Mouse (Mus musculus): ENCODE results near the gene Plekhj1.

Gene Plekhj1

DNA sequence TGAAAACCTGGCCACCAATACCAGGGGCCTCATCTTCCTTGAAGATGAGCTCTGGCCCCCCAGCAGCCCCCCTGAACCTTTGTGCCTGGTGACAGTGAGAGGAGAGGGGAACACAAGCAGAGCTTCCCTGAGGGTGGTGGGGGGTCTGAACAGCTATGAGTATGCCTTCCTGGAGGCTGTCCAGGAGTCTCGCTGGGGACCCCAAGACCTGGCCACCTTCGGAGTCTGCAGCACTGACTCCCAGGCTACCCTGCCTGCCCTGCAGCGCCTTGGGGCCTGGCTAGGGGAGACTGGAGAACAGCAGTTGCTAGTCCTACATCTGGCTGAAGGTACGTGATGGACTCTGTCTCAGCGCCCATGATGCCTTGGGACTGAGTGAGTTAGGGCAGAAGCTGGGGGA, 6.9 kb upstream of the Plekhj1 start:
- peak in 1 of 2 experiments; percentile 38 for DNase-seq

- peak in 1 of 2 experiments; percentile 37 for DNase-seq
Measured at GRCm38 (mm10) chr10:80804916-80805315, 6.5 kb upstream of the Plekhj1 start, which contains the start of gene Amh. Gene Amh, plus strand, starts transcription at chr10:80805243.

DNA sequence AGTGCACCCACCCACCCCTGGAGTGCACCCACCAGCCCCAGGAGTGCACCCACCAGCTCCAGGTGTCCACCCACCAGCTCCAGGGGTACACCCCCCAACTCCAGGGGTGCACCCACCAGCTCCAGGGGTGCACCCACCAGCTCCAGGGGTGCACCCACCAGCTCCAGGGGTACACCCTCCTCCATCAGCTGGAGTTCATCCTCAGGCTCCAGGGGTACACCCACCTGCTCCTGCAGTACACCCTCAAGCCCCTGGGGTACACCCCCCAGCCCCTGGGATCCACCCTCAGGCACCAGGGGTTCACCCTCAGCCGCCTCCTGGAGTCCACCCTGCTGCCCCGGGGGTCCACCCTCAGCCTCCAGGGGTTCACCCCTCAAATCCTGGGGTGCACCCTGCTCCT, 5.9 kb upstream of the Plekhj1 start:
- peak in 1 of 2 experiments; percentile 33 for DNase-seq

- DNase-seq = no peak
Measured at GRCm38 (mm10) chr10:80802996-80803395, 4.6 kb upstream of the Plekhj1 start.

DNA sequence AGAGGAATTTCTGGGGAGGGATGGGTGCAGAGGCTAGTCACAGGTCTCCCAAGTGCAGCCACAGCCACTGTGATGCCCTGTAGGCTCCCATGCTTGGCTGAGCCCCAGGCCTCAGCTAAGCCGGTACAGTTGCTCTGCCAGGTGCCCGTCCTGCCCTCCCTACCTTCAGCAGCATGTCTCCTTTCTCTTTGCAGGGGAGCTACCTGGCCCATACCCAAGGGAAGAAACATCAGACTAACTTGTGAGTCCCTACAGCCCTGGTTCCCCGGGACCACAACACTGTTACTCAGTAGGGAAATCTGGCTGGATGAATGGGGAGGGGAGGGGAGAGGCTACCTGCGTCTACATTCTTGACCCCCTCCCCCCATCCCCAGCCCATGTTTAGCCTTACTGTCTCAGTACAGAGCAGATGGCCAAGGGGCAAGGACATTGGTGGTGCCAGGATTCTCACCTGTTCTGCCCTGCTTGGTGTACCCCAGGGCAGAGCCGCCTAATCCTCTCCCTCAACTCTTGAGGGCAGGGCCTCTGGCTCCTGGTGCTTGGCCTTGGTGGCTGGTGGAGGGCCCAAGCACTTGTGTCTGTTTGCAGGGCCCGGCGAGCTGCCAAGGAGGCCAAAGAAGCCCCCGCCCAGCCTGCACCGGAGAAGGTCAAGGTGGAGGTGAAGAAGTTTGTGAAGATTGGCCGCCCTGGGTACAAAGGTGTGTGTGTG, 3.9 kb upstream of the Plekhj1 start:
- no peak for DNase-seq

- DNase-seq = no peak
Measured at GRCm38 (mm10) chr10:80799070-80799566, 692 bp upstream of the Plekhj1 start.

DNA sequence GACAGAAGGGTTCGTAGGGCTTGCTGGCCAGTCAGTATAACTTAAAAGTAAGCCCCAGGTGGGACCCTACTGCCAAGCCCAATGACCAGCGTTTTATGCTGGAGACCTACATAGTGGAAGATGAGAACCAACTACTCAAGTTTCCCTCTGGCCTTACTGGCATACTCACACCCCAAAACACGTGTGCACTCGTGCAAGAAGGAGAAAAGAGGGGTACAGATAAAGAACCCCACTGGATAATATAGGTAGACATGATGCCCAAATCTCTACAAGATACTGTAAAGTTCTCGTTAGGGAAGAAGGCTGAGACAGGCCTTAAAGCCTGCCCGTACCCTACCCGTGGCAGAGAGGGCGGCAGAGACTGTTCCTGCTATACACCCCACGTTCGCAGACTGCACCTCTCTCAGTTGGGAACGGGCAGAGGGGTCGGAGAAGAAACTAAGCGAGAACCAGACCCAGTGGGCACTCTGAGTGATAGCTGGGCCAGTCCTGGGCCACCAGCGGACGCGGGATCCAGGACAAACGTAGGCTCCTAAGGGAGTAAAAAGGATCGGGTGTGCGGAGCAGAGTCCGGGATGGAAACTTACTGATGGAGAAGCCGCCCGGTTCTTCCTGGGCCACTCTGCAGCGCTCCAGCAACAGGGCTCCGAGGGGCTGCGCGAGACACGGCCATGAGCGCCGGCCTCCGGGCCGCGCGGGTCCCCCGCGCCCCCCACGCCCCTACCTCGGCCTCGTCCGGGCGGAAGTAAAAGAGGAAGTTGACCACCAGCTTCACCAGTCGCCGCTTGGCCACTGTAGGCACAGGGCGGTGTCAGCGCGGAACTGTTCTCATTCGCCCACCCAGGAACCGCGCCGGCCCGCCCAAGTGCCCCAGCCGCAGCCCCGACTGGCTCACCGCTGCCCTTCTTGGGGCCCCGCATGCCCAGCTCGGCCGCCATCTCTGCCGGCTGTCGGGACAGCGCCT, 958 bp downstream of the Plekhj1 start:
- peak in 1 of 2 experiments; percentile 28 for DNase-seq

- DNase-seq = peak; percentile 59
Measured at GRCm38 (mm10) chr10:80796307-80796848, 2.0 kb downstream of the Plekhj1 start.

GRCm38 (mm10) chr10:80794750-80795149, 3.7 kb downstream of the Plekhj1 start:
- peak in 1 of 2 experiments; percentile 14 for DNase-seq

- peak in 1 of 2 experiments; percentile 25 for DNase-seq
Measured at GRCm38 (mm10) chr10:80793803-80794202, 4.6 kb downstream of the Plekhj1 start.

GRCm38 (mm10) chr10:80793033-80793784, 5.2 kb downstream of the Plekhj1 start:
- peak; percentile 74 for DNase-seq

DNA sequence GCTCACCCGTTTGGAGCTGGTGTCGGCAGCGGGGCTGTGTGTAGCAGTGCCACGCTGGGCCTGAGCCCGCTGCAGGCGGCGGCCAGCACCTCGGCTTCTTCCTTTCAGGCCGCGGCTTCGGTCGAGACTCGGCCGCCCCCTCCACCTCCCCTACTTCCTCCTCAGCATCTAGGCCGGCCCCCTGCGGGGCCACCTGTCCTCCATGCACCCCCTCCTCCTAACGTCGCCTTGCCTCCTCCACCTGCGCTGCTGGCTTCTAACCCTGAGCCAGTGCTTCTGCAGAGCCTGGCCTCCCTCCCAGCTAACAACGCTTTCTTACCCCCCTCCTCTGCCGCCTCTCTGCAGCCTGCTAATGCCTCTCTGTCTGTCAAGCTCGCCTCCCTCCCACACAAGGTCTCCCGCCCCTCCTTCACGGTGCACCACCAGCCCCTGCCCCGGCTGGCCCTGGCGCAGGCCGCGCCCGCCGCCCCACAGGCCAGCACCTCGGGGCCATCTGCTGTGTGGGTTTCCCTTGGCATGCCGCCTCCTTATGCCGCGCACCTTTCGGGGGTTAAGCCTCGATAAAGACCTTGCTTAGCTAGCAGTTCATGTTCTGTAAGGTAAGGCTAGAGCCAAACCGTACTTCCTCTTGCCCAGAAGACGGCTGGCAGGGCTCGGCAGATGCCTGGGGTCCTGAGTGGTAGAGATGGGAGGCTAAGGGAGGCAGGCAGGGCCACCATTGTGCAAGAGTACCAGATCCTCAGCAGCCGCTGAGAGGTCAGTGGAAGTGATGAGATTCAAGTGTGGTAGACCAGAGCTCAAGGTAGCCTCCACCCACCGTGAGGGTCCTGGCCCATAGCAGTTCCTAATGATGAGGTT, 6.0 kb downstream of the Plekhj1 start:
- peak; percentile 87 to 90 for DNase-seq

- DNase-seq = peak in 1 of 2 experiments; percentile 51
Measured at GRCm38 (mm10) chr10:80791476-80792174, 6.8 kb downstream of the Plekhj1 start.

GRCm38 (mm10) chr10:80790761-80791404, 7.5 kb downstream of the Plekhj1 start:
- DNase-seq = peak; percentile 19 to 20

DNA sequence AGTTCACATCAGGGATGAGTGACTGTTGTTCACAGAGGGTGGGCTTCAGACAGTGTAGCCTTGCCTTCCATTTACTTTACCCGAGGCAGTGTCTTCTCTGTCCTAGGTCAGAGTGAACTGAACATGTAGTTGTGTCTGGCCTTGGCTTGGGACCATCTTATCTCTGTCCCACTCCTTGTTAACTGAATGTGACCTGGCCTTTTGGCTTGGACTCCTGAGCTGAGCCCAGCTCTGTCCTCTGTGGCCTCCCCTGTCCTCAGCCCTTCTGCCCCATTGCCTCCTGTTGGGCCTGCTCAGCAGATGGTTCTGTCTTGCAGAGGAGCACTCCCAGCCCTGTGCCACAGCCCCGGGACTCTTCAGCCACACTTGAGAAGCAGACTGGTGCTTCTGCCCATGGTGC, 10.9 kb downstream of the Plekhj1 start:
- no peak for DNase-seq

DNA sequence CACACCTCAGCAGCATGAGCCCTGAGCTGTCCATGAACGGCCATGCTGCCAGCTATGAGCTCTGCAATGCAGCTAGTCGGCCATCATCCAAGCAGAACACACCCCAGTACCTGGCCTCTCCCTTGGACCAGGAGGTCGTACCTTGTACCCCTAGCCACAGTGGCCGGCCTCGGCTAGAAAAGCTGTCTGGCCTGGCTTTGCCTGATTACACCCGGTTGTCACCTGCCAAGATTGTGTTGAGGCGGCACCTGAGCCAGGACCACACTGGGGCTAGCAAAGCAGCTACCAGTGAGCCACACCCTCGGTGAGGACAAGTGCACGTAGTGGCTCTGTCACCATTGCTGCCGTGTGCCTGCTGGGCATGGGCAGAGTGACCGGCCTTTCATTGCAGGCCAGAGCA, 12.5 kb downstream of the Plekhj1 start:
- no peak for DNase-seq

GRCm38 (mm10) chr10:80784871-80785270, 13.6 kb downstream of the Plekhj1 start:
- DNase-seq = no peak

GRCm38 (mm10) chr10:80784302-80784701, 14.1 kb downstream of the Plekhj1 start:
- no peak for DNase-seq

GRCm38 (mm10) chr10:80779565-80779964, 18.9 kb downstream of the Plekhj1 start:
- DNase-seq = no peak

DNA sequence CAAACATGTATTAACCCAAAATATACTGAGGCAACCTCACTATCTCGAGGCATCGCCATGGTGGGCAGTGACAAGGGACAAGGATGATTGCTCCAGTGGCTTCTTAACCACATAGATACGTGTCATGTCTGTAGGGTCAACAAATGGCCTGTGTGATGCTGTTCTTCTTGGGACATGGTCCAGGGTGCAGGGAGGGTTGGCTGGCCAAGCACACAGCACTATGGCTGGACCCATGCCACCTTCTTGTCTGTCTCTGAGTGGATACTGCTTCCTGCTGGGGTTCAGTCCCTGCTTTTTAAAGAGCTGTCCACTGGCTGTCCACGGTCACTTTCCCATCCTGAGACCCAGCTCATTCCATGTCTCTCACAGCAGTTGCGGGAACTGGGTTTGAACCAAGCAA, 21.3 kb downstream of the Plekhj1 start:
- peak; percentile 64 to 68 for DNase-seq
